Mouse (Mus musculus) liver, embryonic 14.5 days (tissue): ENCODE measurements around the gene Topaz1.

Source experiments
- CTCF ChIP-seq: IDR thresholded peaks from 2 replicates; pipeline ENCODE4 v1.5.1; 2016; ENCODE audit warnings: antibody characterized with exemption, low read depth, control low read depth
- EP300 ChIP-seq: IDR thresholded peaks from 2 replicates; pipeline ENCODE4 v1.6.1; 2016; ENCODE audit warnings: antibody characterized with exemption, low read depth

DNA sequence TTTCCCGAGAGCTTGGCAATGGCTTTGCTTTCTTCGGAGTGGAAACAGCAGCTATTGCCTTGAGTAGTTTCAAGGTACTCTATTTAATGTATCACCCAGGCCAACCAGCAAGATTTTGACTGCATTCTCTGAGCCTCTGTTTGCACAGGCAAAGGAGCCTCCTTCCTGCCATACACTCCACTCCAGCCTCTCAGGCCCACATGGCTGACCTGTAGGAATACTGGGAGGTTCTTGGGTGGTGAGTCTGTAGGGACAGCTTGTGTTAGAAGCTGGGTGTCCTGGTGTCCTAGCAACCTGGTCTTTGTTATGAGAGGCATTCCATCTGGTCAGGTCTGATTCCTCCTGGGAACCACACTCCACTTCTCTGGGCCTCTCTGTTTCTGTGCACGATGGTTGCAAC lies 96.6 kb downstream of the Topaz1 start, which contains the start of gene Gm35549:
- TF ChIP-seq CTCF (no peak), EP300 (no peak)
